Mouse (Mus musculus) heart, embryonic 12.5 days (tissue): Measurements from ENCODE around the gene Ino80b. TPM values are rescaled to one million over a fixed set of nuclear protein-coding genes. Genes with fewer than 3 reads are reported as not detected.

ENCODE experiments used
- ATAC-seq: fragments of 200-750 bp; cut with Nextera tagmentation; 2 replicates; pipeline ENCODE4 v1.8.0; 2017; ENCODE audit warnings: moderate TSS enrichment, moderate library complexity; ENCODE audit not compliant: insufficient number of reproducible peaks, low FRiP score
- H3K27ac ChIP-seq: fragments of 300-500 bp; sonication (generic); 2 replicates; pipeline ENCODE4 v1.5.1; 2016; ENCODE audit warnings: mild to moderate bottlenecking, moderate library complexity; ENCODE audit not compliant: poor library complexity, severe bottlenecking
- H3K27me3 ChIP-seq: fragments of 300-500 bp; sonication (generic); replicated peaks from 2 replicates; pipeline ENCODE4 v1.6.1; 2016; ENCODE audit warnings: mild to moderate bottlenecking, moderate library complexity
- H3K36me3 ChIP-seq: fragments of 300-500 bp; sonication (generic); 2 replicates; pipeline ENCODE4 v1.6.1; 2016; ENCODE audit warnings: mild to moderate bottlenecking, moderate library complexity
- H3K4me1 ChIP-seq: fragments of 300-500 bp; sonication (generic); replicated peaks from 2 replicates; pipeline ENCODE4 v1.6.1; 2016; ENCODE audit warnings: mild to moderate bottlenecking
- H3K4me2 ChIP-seq: fragments of 300-500 bp; sonication (generic); 2 replicates; pipeline ENCODE4 v1.6.1; 2016; ENCODE audit warnings: mild to moderate bottlenecking, moderate library complexity
- H3K4me3 ChIP-seq: fragments of 300-500 bp; sonication (generic); 2 replicates; pipeline ENCODE4 v1.5.1; 2016; ENCODE audit warnings: mild to moderate bottlenecking
- H3K9ac ChIP-seq: fragments of 300-500 bp; sonication (generic); 2 replicates; pipeline ENCODE4 v1.6.1; 2016; ENCODE audit warnings: mild to moderate bottlenecking, moderate library complexity
- H3K9me3 ChIP-seq: fragments of 300-500 bp; sonication (generic); replicated peaks from 2 replicates; pipeline ENCODE4 v1.6.1; 2016; ENCODE audit warnings: mild to moderate bottlenecking, moderate library complexity
- WGBS: fragments of 180-500 bp; shearing (Covaris S2); methylation state at CpG from one replicate; pipeline ENCODE4 v1.1.7; 2016; 5-methylcytosine and 5-hydroxymethylcytosine counted together
- polyA plus RNA-seq: library from polyadenylated mRNA; unstranded; fragments of >200 nt; fragmentation: Nextera tagmentation; extraction: Ambion mirVana; gene quantifications from 2 replicates; pipeline ENCODE4 v1.2.1, GENCODE M21; 2016

Gene Ino80b
- polyA plus RNA-seq, 1 experiment from 2014 or later, result 12.1 TPM

- WGBS, result 55% methylated on average over 4 of the region's 4 CpGs
- Histone ChIP-seq H3K27me3 (no peaks in the 10 kb centered on the region), H3K27ac (peak overlapping the region; percentile 36; the same call in 1 of the 2 replicates), H3K4me3 (peak overlapping the region; percentile 42), H3K9ac (peak overlapping the region; percentile 65), H3K4me2 (peak overlapping the region; percentile 74), H3K4me1 (peaks cover 38% of the 10 kb centered on the region), H3K36me3 (peaks cover 6% of the 10 kb centered on the region; the same call in 1 of the 2 replicates), H3K9me3 (no peaks in the 10 kb centered on the region)
- ATAC-seq, result no peak
These were observed 16.4 kb upstream of the Ino80b start for GRCm38 (mm10) chr6:83141636-83142035.

GRCm38 (mm10) chr6:83140044-83140443 lies 14.8 kb upstream of the Ino80b start:
- no peak for ATAC-seq
- Histone ChIP-seq H3K27ac (no peak overlapping the region), H3K4me3 (no peak overlapping the region), H3K9me3 (no peaks in the 10 kb centered on the region), H3K36me3 (no peaks in the 10 kb centered on the region; the same call in 1 of the 2 replicates), H3K27me3 (peaks cover 2% of the 10 kb centered on the region; the same call in 1 of the 2 replicates), H3K9ac (no peak overlapping the region), H3K4me1 (peaks cover 54% of the 10 kb centered on the region), H3K4me2 (no peak overlapping the region)
- WGBS, result 87% methylated on average over 8 of the region's 8 CpGs

GRCm38 (mm10) chr6:83138056-83138455 lies 12.8 kb upstream of the Ino80b start:
- Histone ChIP-seq H3K9ac (peak overlapping the region; percentile 92), H3K4me3 (peak overlapping the region; percentile 68), H3K27ac (peak overlapping the region; percentile 100), H3K4me2 (peak overlapping the region; percentile 85), H3K4me1 (peaks cover 53% of the 10 kb centered on the region), H3K9me3 (no peaks in the 10 kb centered on the region), H3K36me3 (no peaks in the 10 kb centered on the region; the same call in 1 of the 2 replicates), H3K27me3 (peaks cover 11% of the 10 kb centered on the region; the same call in 1 of the 2 replicates)
- ATAC-seq, result peak; percentile 50; the same call in 1 of the 2 replicates
- WGBS, result 2% methylated on average over 11 of the region's 11 CpGs

GRCm38 (mm10) chr6:83137576-83137950 lies 12.3 kb upstream of the Ino80b start:
- 1% methylated on average over 12 of the region's 12 CpGs for WGBS
- Histone ChIP-seq H3K4me3 (peak overlapping the region; percentile 68), H3K4me2 (peak overlapping the region; percentile 85), H3K27me3 (peaks cover 11% of the 10 kb centered on the region; the same call in 1 of the 2 replicates), H3K27ac (peak overlapping the region; percentile 100), H3K36me3 (no peaks in the 10 kb centered on the region; the same call in 1 of the 2 replicates), H3K9ac (peak overlapping the region; percentile 92), H3K9me3 (no peaks in the 10 kb centered on the region), H3K4me1 (peaks cover 48% of the 10 kb centered on the region)
- peak; percentile 85 for ATAC-seq

GRCm38 (mm10) chr6:83136881-83137575 lies 11.8 kb upstream of the Ino80b start:
- WGBS, result 1% methylated on average over 25 of the region's 26 CpGs
- peak; percentile 83 for ATAC-seq
- H3K9ac ChIP-seq, result peak overlapping the region; percentile 92

GRCm38 (mm10) chr6:83136291-83136880 lies 11.2 kb upstream of the Ino80b start:
- peak overlapping the region; percentile 92 for H3K9ac ChIP-seq
- H3K4me2 ChIP-seq, result peak overlapping the region; percentile 85
- ATAC-seq, result no peak
- 21% methylated on average over 5 of the region's 5 CpGs for WGBS
- H3K4me1 ChIP-seq, result peaks cover 37% of the 10 kb centered on the region
- peak overlapping the region; percentile 68 for H3K4me3 ChIP-seq
- H3K27me3 ChIP-seq, result peaks cover 11% of the 10 kb centered on the region; the same call in 1 of the 2 replicates
- no peaks in the 10 kb centered on the region; the same call in 1 of the 2 replicates for H3K36me3 ChIP-seq
- H3K9me3 ChIP-seq, result no peaks in the 10 kb centered on the region
- peak overlapping the region; percentile 100 for H3K27ac ChIP-seq

More at GRCm38 (mm10) chr6:83136881-83137575, 11.8 kb upstream of the Ino80b start:
- H3K9me3 ChIP-seq, result no peaks in the 10 kb centered on the region
- H3K27me3 ChIP-seq, result peaks cover 11% of the 10 kb centered on the region; the same call in 1 of the 2 replicates
- H3K27ac ChIP-seq, result peak overlapping the region; percentile 100
- H3K4me3 ChIP-seq, result peak overlapping the region; percentile 68
- no peaks in the 10 kb centered on the region; the same call in 1 of the 2 replicates for H3K36me3 ChIP-seq
- peak overlapping the region; percentile 85 for H3K4me2 ChIP-seq
- peaks cover 43% of the 10 kb centered on the region for H3K4me1 ChIP-seq

- Histone ChIP-seq H3K36me3 (no peaks in the 10 kb centered on the region; the same call in 1 of the 2 replicates), H3K27ac (no peak overlapping the region), H3K4me2 (peak overlapping the region; percentile 85), H3K27me3 (peaks cover 11% of the 10 kb centered on the region; the same call in 1 of the 2 replicates), H3K4me3 (peak overlapping the region; percentile 68), H3K4me1 (peaks cover 34% of the 10 kb centered on the region), H3K9me3 (no peaks in the 10 kb centered on the region), H3K9ac (peak overlapping the region; percentile 92)
- no peak for ATAC-seq
- 7% methylated on average over 37 of the region's 37 CpGs for WGBS
These were observed 10.4 kb upstream of the Ino80b start for GRCm38 (mm10) chr6:83135571-83136161.

GRCm38 (mm10) chr6:83134951-83135513 lies 9.8 kb upstream of the Ino80b start, which contains the start of gene Rtkn:
TSS of gene Rtkn (plus strand) at chr6:83135463.
- H3K9ac ChIP-seq, result peak within 1 kb of the TSS; percentile 92
- 66% methylated on average over 7 of the region's 7 CpGs for WGBS
- peak within 1 kb of the TSS; percentile 68 for H3K4me3 ChIP-seq
- peak within 1 kb of the TSS; percentile 85 for H3K4me2 ChIP-seq
- H3K27me3 ChIP-seq, result peaks cover 11% of the 10 kb centered on the region; the same call in 1 of the 2 replicates
- H3K36me3 ChIP-seq, result no peaks in the 10 kb centered on the region; the same call in 1 of the 2 replicates
- H3K27ac ChIP-seq, result peak within 1 kb of the TSS; percentile 100
- ATAC-seq, result no peak
- H3K9me3 ChIP-seq, result no peaks in the 10 kb centered on the region
- peaks cover 34% of the 10 kb centered on the region for H3K4me1 ChIP-seq

GRCm38 (mm10) chr6:83134226-83134625 lies 9.0 kb upstream of the Ino80b start:
- H3K4me2 ChIP-seq, result no peak overlapping the region
- no peak for ATAC-seq
- no peaks in the 10 kb centered on the region for H3K9me3 ChIP-seq
- 70% methylated on average over 3 of the region's 3 CpGs for WGBS
- peaks cover 11% of the 10 kb centered on the region; the same call in 1 of the 2 replicates for H3K27me3 ChIP-seq
- peaks cover 32% of the 10 kb centered on the region for H3K4me1 ChIP-seq
- H3K9ac ChIP-seq, result no peak overlapping the region
- no peak overlapping the region for H3K27ac ChIP-seq
- H3K4me3 ChIP-seq, result no peak overlapping the region
- no peaks in the 10 kb centered on the region; the same call in 1 of the 2 replicates for H3K36me3 ChIP-seq

GRCm38 (mm10) chr6:83132176-83132919 lies 7.1 kb upstream of the Ino80b start:
- no peak for ATAC-seq
- H3K9ac ChIP-seq, result no peak overlapping the region
- H3K9me3 ChIP-seq, result no peaks in the 10 kb centered on the region
- H3K4me2 ChIP-seq, result no peak overlapping the region
- H3K27me3 ChIP-seq, result peaks cover 11% of the 10 kb centered on the region; the same call in 1 of the 2 replicates
- peaks cover 18% of the 10 kb centered on the region for H3K4me1 ChIP-seq
- no peak overlapping the region for H3K27ac ChIP-seq
- WGBS, result 78% methylated on average over 9 of the region's 9 CpGs
- H3K4me3 ChIP-seq, result no peak overlapping the region
- no peaks in the 10 kb centered on the region for H3K36me3 ChIP-seq
